Mouse (Mus musculus): ENCODE results near the gene Mef2c.

Mef2c gene

DNA sequence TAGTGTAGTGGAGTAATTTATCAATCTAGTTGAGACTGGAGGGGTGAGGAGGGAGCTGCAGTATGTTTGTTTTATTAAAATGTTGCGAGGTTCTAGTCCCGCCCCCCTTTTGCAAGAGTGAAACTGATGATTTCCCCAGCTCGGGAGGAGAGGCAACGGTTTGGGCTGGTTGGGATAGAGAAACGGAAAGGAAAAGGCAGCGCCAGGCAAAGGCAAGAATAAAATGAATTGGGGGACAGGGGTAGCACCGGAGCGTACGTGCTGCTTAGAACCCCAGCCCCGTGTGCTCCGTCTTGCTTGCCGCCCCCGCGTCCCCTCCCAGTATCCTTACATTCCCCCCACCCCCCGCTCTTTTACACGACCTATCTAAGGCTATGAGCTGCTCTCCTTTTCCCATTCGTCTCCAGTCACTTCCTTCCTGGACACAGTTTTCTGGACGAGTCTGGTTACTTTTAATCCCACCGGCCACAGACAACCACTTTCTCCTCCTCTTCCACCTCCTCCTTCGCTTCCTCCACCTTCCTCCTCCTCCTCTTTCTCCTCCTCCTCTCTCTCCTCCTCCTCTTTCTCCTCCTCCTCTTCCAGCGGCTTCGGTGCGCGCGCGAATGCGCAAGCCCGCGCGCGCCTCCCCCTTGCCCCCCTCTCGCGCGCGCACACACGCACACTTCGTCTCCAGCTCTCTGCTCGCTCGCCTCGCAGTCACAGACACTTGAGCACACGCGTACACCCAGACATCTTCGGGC, 20.5 kb downstream of the Mef2c start:
- peak; percentile 66 to 69 for DNase-seq (ENCODE audit: low spot score in 2 of 2)

DNA sequence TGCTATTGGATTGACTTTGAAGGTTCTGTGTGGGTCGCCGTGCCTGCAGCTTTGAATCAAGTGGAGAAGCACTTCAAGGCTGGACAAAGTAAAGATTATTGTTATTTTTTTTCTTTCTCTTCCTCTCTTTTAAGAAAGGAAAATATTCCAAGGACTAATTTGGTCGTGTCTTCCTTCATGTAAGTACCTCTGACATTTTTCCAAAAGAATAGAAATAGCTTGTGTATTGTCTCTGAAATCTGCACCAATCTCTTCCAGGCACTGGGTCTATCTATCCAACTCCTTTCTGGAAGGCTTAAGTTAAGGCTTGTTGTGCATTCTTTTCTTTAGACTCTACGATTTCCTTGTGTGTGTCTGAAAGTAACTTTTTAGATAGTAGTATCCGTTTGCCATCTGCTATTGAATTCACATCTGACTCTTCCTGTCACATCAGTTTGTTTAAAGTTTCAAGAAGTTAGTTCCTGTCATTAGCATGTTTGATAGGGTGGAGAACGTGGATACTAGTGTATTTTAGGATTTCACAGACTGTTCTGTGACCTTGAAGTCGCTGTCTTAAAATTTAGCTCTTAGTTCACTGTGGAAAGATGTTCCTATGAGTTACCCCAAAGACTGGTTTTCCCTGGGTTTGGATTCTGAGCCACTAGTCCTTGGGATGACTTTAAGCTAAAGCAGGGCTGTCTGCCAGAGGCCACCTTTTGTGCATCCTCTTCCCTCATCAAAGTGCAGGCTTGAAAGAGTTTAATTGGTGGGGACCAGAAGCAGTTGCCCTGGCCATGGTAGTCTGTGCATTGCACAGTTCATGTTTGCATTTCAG, 21.3 kb downstream of the Mef2c start:
- no peak for DNase-seq (ENCODE audit: low spot score in 2 of 2)

GRCm38 (mm10) chr13:83525716-83526005, 21.8 kb downstream of the Mef2c start:
- DNase-seq (ENCODE audit: low spot score in 2 of 2): no peak

DNA sequence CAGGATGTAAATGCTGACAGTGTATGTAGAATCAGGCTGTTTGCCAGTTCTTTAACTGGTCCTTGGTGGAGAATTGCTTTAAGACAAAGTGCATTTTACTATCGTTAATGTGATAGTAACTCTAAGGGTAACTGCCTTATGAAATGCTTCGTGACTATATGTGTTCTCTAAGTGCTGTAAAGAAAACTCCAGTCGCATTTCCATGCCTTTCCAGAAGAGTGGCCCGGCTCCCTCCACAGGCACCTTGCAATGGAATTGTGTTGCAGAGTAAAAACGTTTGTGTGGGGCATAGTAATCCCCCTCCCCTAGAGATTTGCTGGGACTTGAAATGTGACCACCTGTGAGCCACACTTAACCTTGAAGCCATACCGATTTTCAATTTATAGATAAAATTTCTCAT, 22.2 kb downstream of the Mef2c start:
- DNase-seq (ENCODE audit: low spot score in 2 of 2): no peak

DNA sequence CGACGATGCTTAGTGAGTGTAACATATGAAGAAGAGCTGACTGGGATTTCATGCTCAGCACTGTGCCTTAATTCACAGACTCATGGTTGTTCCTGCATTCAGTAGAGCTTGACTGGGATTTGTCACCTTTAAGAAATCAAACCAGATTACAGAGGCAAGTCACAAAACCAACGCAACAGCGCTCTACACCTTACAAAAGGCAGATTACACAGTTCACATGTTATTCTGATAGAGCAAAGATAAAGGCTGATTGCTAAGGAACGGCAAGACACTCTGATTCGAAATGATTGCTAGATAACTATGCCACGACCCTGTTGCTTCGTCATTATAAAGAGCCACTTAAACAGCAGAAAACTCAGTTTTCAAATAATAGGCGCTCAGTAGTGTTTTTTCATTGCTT, 24.1 kb downstream of the Mef2c start:
- no peak for DNase-seq (ENCODE audit: low spot score in 2 of 2)

DNA sequence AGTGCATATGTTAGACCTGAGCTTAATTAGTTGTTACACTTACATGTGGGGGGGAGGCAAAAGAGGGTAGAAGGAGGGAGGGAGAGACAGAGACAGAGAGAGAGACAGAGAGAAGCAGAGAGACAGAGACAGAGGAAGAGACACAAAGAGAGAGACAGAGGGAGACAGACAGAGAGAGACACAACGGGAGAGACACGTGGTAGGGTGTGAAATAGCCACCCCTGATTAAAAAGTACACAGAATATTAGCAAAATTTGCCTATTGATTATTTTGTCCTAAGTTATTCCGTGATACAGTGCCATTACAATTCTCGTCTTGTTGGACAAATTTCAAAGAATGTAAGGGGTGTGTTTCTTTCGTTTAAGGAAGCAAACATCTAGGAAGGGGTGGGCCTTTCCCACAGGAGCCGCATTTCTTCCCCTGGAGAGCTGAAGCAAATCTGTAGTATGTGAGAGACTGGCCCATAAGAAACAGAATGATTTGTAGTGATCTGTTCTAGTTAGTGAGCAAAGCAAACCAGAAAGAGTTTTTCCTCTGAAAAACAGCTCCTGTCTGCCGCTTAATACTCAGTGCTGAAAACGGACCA, 26.0 kb downstream of the Mef2c start:
- DNase-seq (ENCODE audit: low spot score in 2 of 2): no peak

DNA sequence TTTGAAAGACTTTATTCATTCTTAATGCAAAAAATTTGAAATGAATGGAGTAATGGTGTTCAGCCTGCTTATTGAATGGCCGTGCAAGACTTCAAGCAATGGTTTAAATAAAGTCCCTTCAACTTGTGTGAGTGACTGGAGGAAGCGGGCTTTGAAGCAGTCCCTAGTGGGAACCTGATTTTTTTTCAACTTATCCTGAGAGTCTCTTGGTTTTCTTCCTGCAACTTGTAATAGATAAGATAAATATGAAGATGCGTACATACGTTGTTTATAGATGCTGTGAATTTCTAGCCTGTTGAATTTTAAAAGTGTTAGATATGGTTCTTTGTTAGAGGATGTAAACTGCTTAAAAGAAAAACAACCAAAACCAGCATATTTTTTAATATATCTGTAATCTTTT, 27.1 kb downstream of the Mef2c start:
- no peak for DNase-seq (ENCODE audit: low spot score in 2 of 2)

DNA sequence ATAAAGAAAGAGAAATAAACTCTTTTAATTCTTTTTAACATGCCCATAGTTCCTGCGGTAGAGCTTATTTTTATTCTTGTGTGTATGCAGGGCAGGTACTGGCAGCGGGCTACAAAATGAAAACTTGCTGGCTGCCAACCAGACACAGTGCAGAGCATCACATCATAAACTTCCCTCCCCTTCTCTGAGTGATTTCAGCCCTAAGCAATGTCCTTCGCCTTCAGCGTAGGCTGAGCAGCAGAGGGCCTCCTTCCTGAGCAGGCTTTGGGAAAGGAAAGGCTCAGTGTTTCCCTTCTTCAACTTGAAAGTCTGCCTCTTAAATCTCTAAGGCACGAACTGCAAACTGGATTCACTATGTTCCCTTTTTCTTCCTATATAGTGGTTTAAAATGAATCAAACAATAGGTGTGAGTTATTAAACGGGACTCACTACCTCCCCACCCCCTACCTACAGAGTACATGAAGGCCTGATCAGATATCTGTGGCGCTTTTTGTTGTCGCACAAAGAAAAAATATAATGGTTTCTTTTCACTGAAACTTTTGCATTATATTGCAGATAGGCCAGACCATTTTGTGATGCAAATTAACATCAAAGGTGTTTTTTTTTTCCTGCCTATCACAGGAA, 28.2 kb downstream of the Mef2c start:
- no peak for DNase-seq (ENCODE audit: low spot score in 2 of 2)

DNA sequence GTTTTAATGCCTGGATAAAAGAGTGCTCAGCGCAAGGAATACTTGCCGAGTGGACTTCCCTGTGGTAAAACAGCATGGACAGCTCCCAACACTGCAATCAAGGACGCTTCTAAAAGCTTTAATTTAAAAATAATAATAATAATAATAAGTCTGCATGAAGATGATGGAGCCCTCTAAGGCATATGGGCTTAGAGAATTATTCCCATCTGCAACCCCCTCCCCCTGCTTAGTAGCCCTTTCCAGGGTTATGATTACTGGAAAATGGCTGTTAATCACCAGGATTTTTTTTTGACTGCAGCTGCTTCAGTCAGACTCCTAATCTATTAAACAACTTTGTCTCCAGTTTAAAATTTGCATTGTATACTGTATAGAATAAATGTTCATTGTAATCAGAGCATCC, 32.5 kb downstream of the Mef2c start:
- DNase-seq (ENCODE audit: low spot score in 2 of 2): no peak

- no peak for DNase-seq (ENCODE audit: low spot score in 2 of 2)
Observed at GRCm38 (mm10) chr13:83537163-83537562, 33.3 kb downstream of the Mef2c start.

DNA sequence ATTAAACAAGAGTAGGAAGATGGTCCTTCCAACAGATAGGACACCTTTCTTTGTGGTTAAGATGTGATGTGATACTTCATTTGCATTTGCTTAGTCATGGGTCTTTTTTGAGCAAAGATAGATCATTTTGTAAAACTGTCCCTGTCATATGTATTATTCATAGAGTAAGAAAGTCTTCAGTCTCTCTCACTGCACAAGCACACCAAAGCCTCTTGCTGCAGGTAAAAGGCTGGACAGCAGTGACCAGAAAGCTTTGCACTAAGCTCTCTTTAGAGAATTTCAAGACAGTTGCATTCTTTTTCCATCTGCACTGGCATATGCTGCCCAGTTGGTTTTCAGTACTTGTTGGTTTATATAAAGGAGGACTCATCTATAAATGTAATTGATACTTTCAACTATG, 36.1 kb downstream of the Mef2c start:
- DNase-seq (ENCODE audit: low spot score in 2 of 2): no peak

- no peak for DNase-seq (ENCODE audit: low spot score in 2 of 2)
Observed at GRCm38 (mm10) chr13:83542666-83543065, 38.8 kb downstream of the Mef2c start.

DNA sequence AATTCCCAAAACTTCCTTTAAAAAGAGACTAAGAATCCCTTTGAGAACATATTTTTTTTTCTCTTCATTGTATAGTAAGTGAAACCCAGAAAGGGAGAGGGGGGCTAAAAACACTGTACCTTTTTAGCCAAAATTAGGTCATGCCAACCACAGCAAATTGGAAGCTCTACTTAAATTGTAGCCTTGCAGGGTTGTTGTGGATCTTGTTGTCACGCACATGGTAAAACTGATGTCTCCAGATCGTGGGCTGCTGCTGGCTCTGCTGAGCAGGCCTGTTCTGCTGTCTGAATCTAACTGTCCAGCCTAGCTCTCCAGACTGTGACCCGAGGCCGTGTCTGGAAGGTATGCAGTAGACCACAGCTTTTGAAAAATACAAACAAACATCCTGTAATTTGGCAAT, 40.9 kb downstream of the Mef2c start:
- DNase-seq (ENCODE audit: low spot score in 2 of 2): no peak

- DNase-seq (ENCODE audit: low spot score in 2 of 2): no peak
Observed at GRCm38 (mm10) chr13:83546876-83547275, 43.0 kb downstream of the Mef2c start.

DNA sequence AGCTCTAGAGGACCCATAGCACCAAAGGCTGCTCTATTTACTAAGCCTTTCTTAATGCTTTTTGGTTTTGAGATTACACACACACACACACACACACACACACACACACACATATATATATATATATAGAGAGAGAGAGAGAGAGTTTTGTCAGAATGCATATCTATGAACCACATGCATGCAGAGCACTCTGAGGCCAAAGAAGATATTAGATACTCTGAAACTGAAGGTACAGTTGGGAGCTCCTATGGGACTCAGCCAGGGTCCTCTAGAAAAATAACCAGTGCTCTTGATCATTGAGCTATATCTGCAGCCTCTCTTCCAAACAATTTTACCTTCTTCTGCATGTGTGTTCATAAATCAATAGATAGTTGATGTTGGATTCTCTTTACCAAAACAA, 47.4 kb downstream of the Mef2c start:
- no peak for DNase-seq (ENCODE audit: low spot score in 2 of 2)

GRCm38 (mm10) chr13:83552051-83552450, 48.2 kb downstream of the Mef2c start:
- DNase-seq (ENCODE audit: low spot score in 2 of 2): no peak

DNA sequence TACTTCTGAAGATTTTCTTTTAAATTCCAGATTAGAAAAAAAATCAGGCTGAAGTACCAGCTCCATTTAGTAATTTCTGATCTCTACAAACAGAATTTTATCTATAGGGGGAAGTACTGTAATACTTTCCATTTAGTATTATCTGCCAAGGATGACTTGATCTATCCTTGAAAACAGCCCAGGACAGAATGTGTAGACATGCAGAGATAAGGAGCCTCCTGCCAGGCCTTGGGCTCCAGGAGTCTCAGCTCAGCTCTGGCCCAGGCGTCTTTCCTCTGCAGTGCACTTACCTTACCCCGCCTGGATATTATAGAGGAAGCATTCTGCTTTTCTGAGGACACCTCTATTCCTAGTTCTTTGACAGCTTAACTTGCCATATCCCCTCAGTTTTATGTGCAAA, 59.4 kb downstream of the Mef2c start:
- no peak for DNase-seq (ENCODE audit: low spot score in 2 of 2)

- no peak for DNase-seq (ENCODE audit: low spot score in 2 of 2)
Observed at GRCm38 (mm10) chr13:83565732-83566131, 61.9 kb downstream of the Mef2c start.

DNA sequence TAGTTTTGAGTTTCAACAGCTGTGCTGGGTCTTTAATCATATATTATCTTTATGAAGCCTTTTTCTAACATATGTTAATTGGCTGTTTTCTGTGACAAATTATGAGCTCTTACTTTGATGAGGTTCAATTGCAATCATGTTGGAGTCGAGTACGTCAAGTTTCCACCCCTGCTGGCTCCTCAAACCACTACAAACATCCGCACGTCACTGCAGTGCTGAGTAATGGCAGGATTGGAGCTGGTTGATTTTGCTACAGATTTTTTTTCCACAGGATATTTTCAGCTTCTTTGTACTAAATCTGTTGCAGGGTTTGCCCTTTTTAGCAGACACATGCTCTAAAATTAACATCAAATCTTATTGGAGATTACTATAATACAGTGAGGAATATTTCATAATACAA, 62.3 kb downstream of the Mef2c start:
- no peak for DNase-seq (ENCODE audit: low spot score in 2 of 2)

DNA sequence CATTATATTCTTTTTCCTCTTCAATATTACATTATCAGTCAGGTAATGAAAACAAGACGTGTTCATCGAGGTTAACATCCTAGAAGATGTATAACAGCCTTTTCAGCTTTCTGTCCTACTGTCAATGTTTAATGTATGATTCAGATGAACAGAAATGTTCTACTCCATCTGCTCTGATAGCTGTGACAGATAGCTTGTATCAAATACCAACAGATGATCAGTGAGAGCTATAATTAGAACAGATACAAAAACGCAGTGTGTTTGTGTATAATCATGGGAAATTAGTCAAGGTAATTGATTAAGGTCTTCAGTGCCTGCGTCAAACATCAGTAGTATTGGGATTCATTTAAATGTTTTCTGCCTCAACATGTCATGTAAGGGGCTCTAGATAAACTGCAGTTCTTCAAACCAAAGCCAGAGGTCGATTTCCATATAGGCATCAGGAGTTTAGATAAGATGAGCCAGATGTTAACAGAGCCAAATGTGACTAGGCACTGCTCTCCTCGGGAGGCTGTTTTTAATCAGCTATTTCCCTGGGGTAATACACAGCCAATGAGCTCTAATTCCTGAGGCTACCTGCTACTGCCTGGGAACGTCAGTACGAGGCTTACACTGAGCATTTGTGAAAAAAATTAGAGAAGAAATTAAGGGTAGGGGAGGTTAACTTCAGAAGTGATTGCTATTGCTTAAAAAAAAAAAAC, 63.1 kb downstream of the Mef2c start:
- no peak for DNase-seq (ENCODE audit: low spot score in 2 of 2)

GRCm38 (mm10) chr13:83567681-83568080, 63.8 kb downstream of the Mef2c start:
- DNase-seq (ENCODE audit: low spot score in 2 of 2): no peak

GRCm38 (mm10) chr13:83568759-83569256, 65.0 kb downstream of the Mef2c start:
- DNase-seq (ENCODE audit: low spot score in 2 of 2): no peak

All from urinary bladder, postnatal 4 days (tissue).